Mouse (Mus musculus) adrenal gland, adult 18-20 months (tissue): ENCODE results near the gene Ctsc. TPM values are rescaled to one million over a fixed set of nuclear protein-coding genes. Genes with fewer than 3 reads are reported as not detected.

Experiments used
- DNase-seq, 2 experiments: peaks; one replicate each; pipeline ENCODE4 v3.0.0; 2021 to 2022; ENCODE audit warnings: low spot score in 2 of 2
- total RNA-seq, 2 experiments: library from RNA; stranded (reverse); gene quantifications; 1 replicate in 1 of 2; 2 replicates in 1 of 2; pipeline ENCODE4 v1.2.3; 2021

Gene Ctsc
- total RNA-seq, 2 experiments from 2014 or later: 27.5 to 47.6 TPM

GRCm38 (mm10) chr7:88293907-88294306, 16.0 kb downstream of the Ctsc start:
- no peak for DNase-seq

- no peak for DNase-seq
Observed at GRCm38 (mm10) chr7:88295989-88296388, 18.1 kb downstream of the Ctsc start.

- DNase-seq: no peak
Observed at GRCm38 (mm10) chr7:88296932-88297331, 19.0 kb downstream of the Ctsc start.

- no peak for DNase-seq
Observed at GRCm38 (mm10) chr7:88305750-88306149, 27.9 kb downstream of the Ctsc start.

- DNase-seq: no peak
Observed at GRCm38 (mm10) chr7:88306725-88307124, 28.8 kb downstream of the Ctsc start.

GRCm38 (mm10) chr7:88310398-88311180, 32.7 kb downstream of the Ctsc start:
- no peak for DNase-seq

- no peak for DNase-seq
Observed at GRCm38 (mm10) chr7:88316408-88316807, 38.5 kb downstream of the Ctsc start.

GRCm38 (mm10) chr7:88318474-88318873, 40.6 kb downstream of the Ctsc start:
- DNase-seq: no peak

- no peak for DNase-seq
Observed at GRCm38 (mm10) chr7:88318904-88319303, 41.0 kb downstream of the Ctsc start.

- no peak for DNase-seq
Observed at GRCm38 (mm10) chr7:88319414-88320140, 41.7 kb downstream of the Ctsc start.

- no peak for DNase-seq
Observed at GRCm38 (mm10) chr7:88320628-88321336, 42.9 kb downstream of the Ctsc start.

GRCm38 (mm10) chr7:88322431-88322830, 44.5 kb downstream of the Ctsc start:
- DNase-seq: no peak

GRCm38 (mm10) chr7:88327495-88327894, 49.6 kb downstream of the Ctsc start:
- DNase-seq: no peak

- DNase-seq: no peak
Observed at GRCm38 (mm10) chr7:88343828-88344227, 65.9 kb downstream of the Ctsc start.

- no peak for DNase-seq
Observed at GRCm38 (mm10) chr7:88346035-88346434, 68.2 kb downstream of the Ctsc start.

- no peak for DNase-seq
Observed at GRCm38 (mm10) chr7:88356871-88357776, 79.2 kb downstream of the Ctsc start.

GRCm38 (mm10) chr7:88358042-88358878, 80.4 kb downstream of the Ctsc start:
- DNase-seq: no peak
